Mouse (Mus musculus): Measurements from ENCODE around the gene Kcna7. TPM values are rescaled to one million over a fixed set of nuclear protein-coding genes. Genes with fewer than 3 reads are reported as not detected.

Kcna7 gene
- total and polyA plus RNA-seq, 3 experiments = 0.16 to 3.2 (median 0.39) TPM

DNA sequence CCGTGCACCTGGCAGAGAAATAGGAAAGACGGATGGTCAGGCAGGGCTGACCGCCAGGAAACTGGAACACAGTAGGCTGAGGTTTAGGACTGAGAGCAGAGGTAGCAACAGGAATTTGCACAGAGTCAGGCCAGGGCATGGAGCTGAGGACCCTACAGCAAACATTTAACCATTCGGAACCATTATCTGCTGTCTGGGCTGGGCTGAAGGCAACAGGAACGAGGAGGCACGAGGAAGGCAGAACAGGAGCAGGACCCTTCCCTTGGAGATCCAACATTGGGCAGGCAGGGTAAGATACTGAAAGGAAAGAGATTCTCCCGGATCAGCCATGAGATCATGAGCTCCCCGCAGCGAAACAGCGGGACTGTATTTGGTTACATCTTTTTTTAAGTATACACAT is 2.4 kb downstream of the Kcna7 start:
- H3K79me2 ChIP-seq (replicated peaks; ENCODE audit: control insufficient read depth, extremely low read depth, insufficient read depth, poor library complexity, severe bottlenecking) = no peaks in the 10 kb centered on the region
- no peak overlapping the region for H3K27ac ChIP-seq (ENCODE audit: insufficient read depth, low read depth)
- H3K4me2 ChIP-seq (ENCODE audit: insufficient read depth, low read depth, poor library complexity, severe bottlenecking) = no peak overlapping the region
- no peak overlapping the region for H3K9ac ChIP-seq (ENCODE audit: insufficient read depth, low read depth)
- in situ Hi-C loops (cut with MboI; ENCODE audit: low pct_ligation_motif_present, low pct_unique_long_range_greater_than_20kb, low sequenced_read_pairs) (no loop called here), dilution Hi-C loops (cut with MboI; ENCODE audit: extremely low pct_ligation_motif_present, extremely low pct_unique_long_range_greater_than_20kb, low sequenced_read_pairs) (no loop called here)
- no peak overlapping the region for H3K4me3 ChIP-seq (replicated peaks in 1 of 3; ENCODE audit: low read depth in 2 of 3, low read length in 2 of 3, poor library complexity in 1 of 3)
- H3K4me1 ChIP-seq (ENCODE audit: control insufficient read depth in 1 of 2, insufficient read depth in 2 of 2) = peaks cover 0 to 14% of the 10 kb centered on the region in 2 experiments; a peak in 2 of 4 replicates
- TF ChIP-seq JUND (conservative IDR thresholded peaks at IDR 0.05; ENCODE audit: low read depth, low read length) (no peak), TCF12 (IDR thresholded peaks at IDR 0.05; ENCODE audit: low read depth, low read length) (no peak), SIN3A (IDR thresholded peaks at IDR 0.05; ENCODE audit: low read length) (no peak), TBP (conservative IDR thresholded peaks at IDR 0.05; ENCODE audit: low read depth, low read length) (no peak), MAFK (IDR thresholded peaks at IDR 0.05; ENCODE audit: insufficient replicate concordance, low read length) (no peak), KAT2A (IDR thresholded peaks at IDR 0.05; ENCODE audit: insufficient replicate concordance, low read length) (no peak), ZNF384 (IDR thresholded peaks at IDR 0.05; ENCODE audit: low read depth, low read length) (no peak), IRF4 (IDR thresholded peaks at IDR 0.05; ENCODE audit: low read depth, low read length) (no peak), USF1 (IDR thresholded peaks at IDR 0.05; ENCODE audit: low read depth, low read length) (no peak), SMC3 (IDR thresholded peaks at IDR 0.05; ENCODE audit: low read depth, low read length) (no peak), PAX5 (IDR thresholded peaks at IDR 0.05; ENCODE audit: low read length) (no peak), ELF1 (IDR thresholded peaks at IDR 0.05; ENCODE audit: low read depth, low read length) (no peak), POLR2A (IDR thresholded peaks at IDR 0.05; ENCODE audit: low read depth, low read length) (no peak)
- peaks cover 73% of the 10 kb centered on the region for H3K27me3 ChIP-seq (replicated peaks)
- H3K9me3 ChIP-seq (replicated peaks; ENCODE audit: low read length) = peaks cover 12% of the 10 kb centered on the region
- no peak for DNase-seq (ENCODE audit: extremely low read depth)
- peaks cover 0 to 4% of the 10 kb centered on the region in 2 experiments for H3K36me3 ChIP-seq (replicated peaks in 1 of 2; ENCODE audit: control insufficient read depth in 1 of 2, insufficient read depth in 1 of 2, low read length in 1 of 2)

DNA sequence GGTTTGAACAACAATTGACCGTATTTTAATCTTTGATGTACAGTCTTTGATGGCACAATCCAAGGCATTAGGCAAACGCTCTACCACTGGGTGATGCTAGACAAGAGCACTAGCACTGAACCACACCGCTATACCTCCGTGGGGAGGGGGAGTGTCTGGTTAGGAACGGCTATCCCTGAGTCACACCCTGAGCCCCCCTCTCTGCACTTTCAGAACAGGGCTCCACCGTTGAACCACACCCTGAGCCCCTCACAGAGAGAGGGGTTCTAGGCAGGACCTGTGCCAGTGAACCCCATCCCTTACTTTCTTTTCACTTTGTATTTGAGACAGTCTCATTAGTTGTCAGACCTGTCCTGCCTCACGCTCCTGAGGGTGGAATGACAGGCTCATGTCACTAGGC is 2.9 kb downstream of the Kcna7 start:
- Histone ChIP-seq H3K9me3 (replicated peaks; ENCODE audit: low read length) (peaks cover 12% of the 10 kb centered on the region), H3K79me2 (replicated peaks; ENCODE audit: control insufficient read depth, extremely low read depth, insufficient read depth, poor library complexity, severe bottlenecking) (no peaks in the 10 kb centered on the region), H3K9ac (ENCODE audit: insufficient read depth, low read depth) (no peak overlapping the region), H3K27ac (ENCODE audit: insufficient read depth, low read depth) (no peak overlapping the region), H3K4me1 (ENCODE audit: control insufficient read depth in 1 of 2, insufficient read depth in 2 of 2) (peaks cover 0 to 18% of the 10 kb centered on the region in 2 experiments; a peak in 2 of 4 replicates), H3K4me3 (replicated peaks in 1 of 3; ENCODE audit: low read depth in 2 of 3, low read length in 2 of 3, poor library complexity in 1 of 3) (no peak overlapping the region), H3K36me3 (replicated peaks in 1 of 2; ENCODE audit: control insufficient read depth in 1 of 2, insufficient read depth in 1 of 2, low read length in 1 of 2) (peaks cover 0 to 4% of the 10 kb centered on the region in 2 experiments), H3K4me2 (ENCODE audit: insufficient read depth, low read depth, poor library complexity, severe bottlenecking) (no peak overlapping the region), H3K27me3 (replicated peaks) (peaks cover 77% of the 10 kb centered on the region)
- in situ Hi-C loops (cut with MboI; ENCODE audit: low pct_ligation_motif_present, low pct_unique_long_range_greater_than_20kb, low sequenced_read_pairs) (no loop called here), dilution Hi-C loops (cut with MboI; ENCODE audit: extremely low pct_ligation_motif_present, extremely low pct_unique_long_range_greater_than_20kb, low sequenced_read_pairs) (no loop called here)
- no peak for TF ChIP-seq RAD21 (IDR thresholded peaks at IDR 0.05; ENCODE audit: low read depth, low read length)
- TF ChIP-seq CTCF (conservative IDR thresholded peaks at IDR 0.05 in 1 of 2, IDR thresholded peaks at IDR 0.05 in 1 of 2; ENCODE audit: low read depth in 2 of 2, low read length in 2 of 2) = no peak
- no peak for TF ChIP-seq EP300 (IDR thresholded peaks at IDR 0.05; ENCODE audit: low read length)
- no peak for TF ChIP-seq USF1 (IDR thresholded peaks at IDR 0.05; ENCODE audit: low read depth, low read length)
- no peak for TF ChIP-seq USF2 (conservative IDR thresholded peaks at IDR 0.05; ENCODE audit: low read depth, low read length)
- TF ChIP-seq NELFE (IDR thresholded peaks at IDR 0.05; ENCODE audit: low read depth, low read length) = no peak
- TF ChIP-seq NRF1 (IDR thresholded peaks at IDR 0.05; ENCODE audit: low read depth, low read length) = no peak
- no peak for TF ChIP-seq KAT2A (IDR thresholded peaks at IDR 0.05; ENCODE audit: insufficient replicate concordance, low read length)
- no peak for TF ChIP-seq GABPA (IDR thresholded peaks at IDR 0.05; ENCODE audit: insufficient replicate concordance, low read depth, low read length)
- TF ChIP-seq MAX (IDR thresholded peaks at IDR 0.05; ENCODE audit: low read length) = no peak
- no peak for TF ChIP-seq POLR2AphosphoS2 (IDR thresholded peaks at IDR 0.05; ENCODE audit: low read depth, low read length)
- no peak for TF ChIP-seq JUN (IDR thresholded peaks at IDR 0.05; ENCODE audit: insufficient read depth, low read depth, low read length)
- no peak for TF ChIP-seq ZMIZ1 (IDR thresholded peaks at IDR 0.05; ENCODE audit: low read depth, low read length)
- no peak for DNase-seq (ENCODE audit: extremely low read depth)
